Mouse (Mus musculus) skeletal muscle tissue, adult 2 months (tissue): ENCODE measurements at regions not wholly inside any gene's neighbourhood (a gene's known extent, or its start where the extent isn't known, plus 50 kb on each side); places are given as distances from the start of the nearest gene placed in this dataset.

Experiments used
- DNase-seq: peaks from one replicate; pipeline ENCODE4 v3.0.0-alpha.2; 2012; ENCODE audit warnings: low read depth, low spot score

- no peak for DNase-seq
Observed at GRCm38 (mm10) chr3:38397615-38397956, 87.1 kb downstream of the Ankrd50 start.

GRCm38 (mm10) chr3:38396760-38397614 is 87.7 kb downstream of the Ankrd50 start:
- no peak for DNase-seq

GRCm38 (mm10) chr3:38394308-38394707 is 90.3 kb downstream of the Ankrd50 start:
- DNase-seq = no peak

- DNase-seq = no peak
Observed at GRCm38 (mm10) chr3:38389647-38390046, 95.0 kb downstream of the Ankrd50 start.

GRCm38 (mm10) chr3:38388961-38389360 is 95.7 kb downstream of the Ankrd50 start:
- no peak for DNase-seq

GRCm38 (mm10) chr3:38382743-38383142 is 101.9 kb downstream of the Ankrd50 start:
- no peak for DNase-seq

- no peak for DNase-seq
Observed at GRCm38 (mm10) chr3:38381623-38382022, 103.0 kb downstream of the Ankrd50 start.

- no peak for DNase-seq
Observed at GRCm38 (mm10) chr3:38373690-38374089, 111.0 kb downstream of the Ankrd50 start.

GRCm38 (mm10) chr3:38371702-38372101 is 112.9 kb downstream of the Ankrd50 start:
- DNase-seq = no peak

- no peak for DNase-seq
Observed at GRCm38 (mm10) chr3:38363888-38364287, 120.8 kb downstream of the Ankrd50 start.

- no peak for DNase-seq
Observed at GRCm38 (mm10) chr3:38361411-38361810, 123.2 kb downstream of the Ankrd50 start.

- DNase-seq = no peak
Observed at GRCm38 (mm10) chr3:38360974-38361373, 123.7 kb downstream of the Ankrd50 start.

- DNase-seq = no peak
Observed at GRCm38 (mm10) chr3:38360421-38360921, 124.2 kb downstream of the Ankrd50 start.

GRCm38 (mm10) chr3:38357905-38358491 is 126.6 kb downstream of the Ankrd50 start:
- no peak for DNase-seq

GRCm38 (mm10) chr3:38344283-38344682 is 140.4 kb downstream of the Ankrd50 start:
- no peak for DNase-seq

GRCm38 (mm10) chr3:38341666-38342065 is 143.0 kb downstream of the Ankrd50 start:
- no peak for DNase-seq

GRCm38 (mm10) chr3:38333321-38333910 is 151.2 kb downstream of the Ankrd50 start:
- DNase-seq = no peak

GRCm38 (mm10) chr3:38331169-38331568 is 153.5 kb downstream of the Ankrd50 start:
- DNase-seq = no peak

GRCm38 (mm10) chr3:38327286-38327685 is 157.4 kb downstream of the Ankrd50 start:
- no peak for DNase-seq

- DNase-seq = no peak
Observed at GRCm38 (mm10) chr3:38326211-38326610, 158.4 kb downstream of the Ankrd50 start.

- no peak for DNase-seq
Observed at GRCm38 (mm10) chr3:38324663-38325062, 160.0 kb downstream of the Ankrd50 start.

GRCm38 (mm10) chr3:38322426-38322825 is 162.2 kb downstream of the Ankrd50 start:
- DNase-seq = peak; percentile 48

- no peak for DNase-seq
Observed at GRCm38 (mm10) chr3:38321620-38322019, 163.0 kb downstream of the Ankrd50 start.
